Mouse (Mus musculus) retina, adult 2 months (tissue): ENCODE measurements around the gene Ccdc32.
A peak's percentile ranks its signal among the peaks of the same experiment; 100 is the strongest.
"Not testable (repeated sequence)": the region's sequence is repeated elsewhere in the genome, so short reads cannot be mapped to it uniquely, and the experiment has no call there.

ENCODE experiments used
- DNase-seq: peaks from one replicate; pipeline ENCODE4 v3.0.0-alpha.2; 2012; ENCODE audit warnings: low read depth, low spot score

The Ccdc32 gene

DNA sequence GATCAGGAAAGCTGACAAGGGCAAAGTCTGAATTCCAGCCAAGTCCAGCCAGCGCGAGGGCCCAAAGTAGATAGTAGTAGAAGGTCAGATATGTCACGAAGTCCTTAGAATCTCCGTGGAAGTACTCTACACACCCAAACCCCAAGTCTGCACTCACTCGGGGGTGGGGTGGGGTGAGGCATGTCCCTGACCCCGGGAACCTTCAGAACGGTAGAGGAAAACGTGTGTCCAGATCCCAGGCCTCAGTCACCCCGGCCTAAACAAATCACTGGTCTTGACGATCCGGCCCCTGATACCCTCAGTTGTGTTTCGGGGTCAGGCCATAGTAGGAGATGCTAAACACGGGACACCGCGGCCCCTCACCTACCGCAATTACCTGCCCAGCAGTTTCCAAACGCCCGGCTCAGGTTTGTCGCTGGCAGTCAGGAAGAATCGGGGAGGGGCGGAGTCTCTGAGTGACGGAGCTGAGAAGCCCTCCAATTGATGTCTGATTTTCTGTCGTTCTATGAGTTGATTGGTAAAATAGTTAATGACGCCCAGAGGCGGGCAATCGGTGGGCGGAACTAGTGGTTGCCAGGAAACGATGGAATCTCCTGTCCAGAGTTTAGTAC is at the start of gene Ccdc32:
TSS of gene Ccdc32 (minus strand) at position 453 of the 611 bp plus-strand sequence.
- peak; percentile 86 for DNase-seq

DNA sequence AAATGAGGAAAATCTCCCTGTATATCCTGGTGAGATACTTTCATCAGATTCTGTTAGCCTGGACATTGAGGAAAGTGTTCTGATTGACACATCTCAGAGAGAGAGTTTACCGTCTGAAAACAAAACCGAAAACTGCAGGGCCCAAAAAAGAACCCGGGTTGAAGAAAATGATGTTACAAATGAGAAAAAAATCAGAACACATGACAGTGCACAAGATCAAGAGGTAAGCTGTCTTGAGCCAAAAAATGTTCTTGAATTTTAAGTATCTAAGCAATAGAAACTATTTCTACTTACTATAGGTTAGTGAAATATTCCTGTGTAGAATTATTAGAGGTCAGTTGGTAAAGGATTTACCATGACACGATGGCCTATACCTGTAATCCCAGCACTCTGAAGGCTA is 43.2 kb upstream of the Ccdc32 start:
- no peak for DNase-seq

DNA sequence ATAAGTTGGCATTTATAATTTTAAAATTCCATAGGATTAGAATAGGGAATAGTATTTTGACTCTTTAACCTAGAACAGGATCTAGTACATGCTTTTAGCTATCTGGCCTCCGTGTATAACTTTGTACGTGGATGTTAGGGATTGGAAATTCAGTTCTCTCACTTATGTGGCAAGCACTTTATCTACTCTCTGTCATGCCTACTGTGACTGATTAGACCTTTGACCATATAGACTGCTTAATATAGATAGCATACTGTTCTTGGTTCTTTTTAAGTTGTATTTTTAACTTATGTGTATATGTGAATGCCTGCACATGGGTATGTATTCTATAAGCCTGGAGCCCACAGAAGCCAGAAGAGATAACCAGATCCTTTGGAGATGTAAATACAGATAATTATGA is 30.9 kb upstream of the Ccdc32 start:
- no peak for DNase-seq

DNA sequence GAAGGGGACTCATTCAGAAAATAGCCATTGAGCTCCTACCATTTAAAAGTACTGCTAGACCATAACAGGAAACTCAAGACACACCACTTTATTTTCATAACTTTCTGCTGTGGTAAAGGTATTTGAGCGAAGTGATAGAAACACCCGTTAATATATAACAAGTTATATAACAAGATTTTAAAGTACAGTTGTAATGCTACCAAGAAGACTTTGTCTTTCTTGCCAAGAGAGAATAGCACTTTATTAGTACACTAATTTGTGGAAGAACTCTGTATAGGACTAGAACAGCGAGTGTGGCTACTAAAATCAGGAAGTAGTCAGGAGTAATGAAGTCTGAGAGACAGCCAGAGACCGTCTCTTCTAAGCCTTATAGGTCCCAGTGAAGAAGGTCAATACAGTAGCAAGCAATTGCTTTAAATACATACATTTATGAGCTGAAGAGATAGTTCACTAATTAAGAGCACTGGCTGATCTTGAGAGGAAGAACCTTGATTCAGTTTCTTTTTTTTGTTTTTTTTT is 21.0 kb upstream of the Ccdc32 start:
- no peak for DNase-seq

DNA sequence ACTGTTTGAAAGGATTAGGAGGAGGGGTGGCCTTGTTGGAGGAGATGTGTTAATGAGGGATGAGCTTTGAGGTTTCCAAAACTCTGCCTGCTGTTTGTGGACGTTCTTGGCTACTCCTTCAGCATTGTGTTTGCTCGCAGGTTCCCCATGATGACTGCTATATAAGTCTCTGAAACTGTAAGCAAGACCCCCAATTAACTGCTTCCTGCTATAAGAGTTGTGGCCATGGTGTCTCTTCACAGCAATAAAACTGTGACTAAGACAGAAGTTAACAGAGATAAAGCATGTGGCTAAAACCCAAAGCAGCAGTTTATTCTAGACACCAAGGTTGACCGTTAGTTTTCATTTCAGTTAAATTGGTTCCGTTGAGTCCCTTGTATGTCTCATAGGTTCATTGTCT is 18.7 kb upstream of the Ccdc32 start:
- DNase-seq: no peak

DNA sequence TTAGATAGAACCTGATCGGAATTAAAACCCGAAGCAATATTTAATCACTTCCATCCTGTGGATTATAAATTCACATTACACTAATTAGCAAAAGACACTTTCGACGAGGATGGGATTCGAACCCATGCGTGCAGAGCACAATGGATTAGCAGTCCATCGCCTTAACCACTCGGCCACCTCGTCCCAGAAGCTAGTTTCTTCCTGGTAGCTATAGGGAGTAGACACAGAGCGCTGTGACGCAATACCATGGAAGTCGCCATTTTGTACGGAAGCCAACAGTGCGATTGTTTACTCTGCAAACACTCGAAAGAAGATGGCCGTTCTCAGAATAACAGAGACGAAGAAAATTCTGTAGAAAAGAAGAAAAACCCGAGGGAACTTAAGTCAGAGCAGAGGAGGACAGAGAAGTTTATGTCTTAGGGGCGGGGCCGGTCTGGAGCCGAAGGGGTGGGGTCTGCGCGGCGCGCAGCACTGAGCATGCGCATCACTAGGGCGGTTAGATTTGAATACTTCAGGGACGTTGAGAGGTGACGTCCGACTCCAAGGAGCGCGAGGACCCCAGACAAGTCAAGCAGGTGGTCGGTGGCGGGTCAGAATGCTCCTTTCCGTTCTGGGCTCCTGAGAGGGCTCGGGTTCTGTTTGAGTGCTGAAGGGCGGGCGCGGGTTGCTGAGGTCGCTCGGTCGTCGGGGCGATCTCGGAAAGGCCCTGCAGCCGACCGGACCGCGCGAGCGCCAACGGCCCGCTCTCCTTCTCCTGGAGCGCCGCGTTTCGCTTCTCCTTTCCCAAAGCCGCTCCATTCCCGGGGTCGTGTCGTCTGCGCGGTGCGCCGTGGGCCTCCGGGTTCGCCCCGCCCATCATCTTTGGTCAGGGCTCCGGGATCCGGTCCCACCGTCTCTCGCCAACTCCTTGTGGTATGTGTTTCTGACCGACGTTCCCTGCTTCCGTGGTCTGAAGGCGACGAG is 17.7 kb upstream of the Ccdc32 start, which contains the start of gene Knl1:
TSS of gene Knl1 (plus strand) at position 471 of the 963 bp plus-strand sequence.
- DNase-seq: peak; percentile 97

DNA sequence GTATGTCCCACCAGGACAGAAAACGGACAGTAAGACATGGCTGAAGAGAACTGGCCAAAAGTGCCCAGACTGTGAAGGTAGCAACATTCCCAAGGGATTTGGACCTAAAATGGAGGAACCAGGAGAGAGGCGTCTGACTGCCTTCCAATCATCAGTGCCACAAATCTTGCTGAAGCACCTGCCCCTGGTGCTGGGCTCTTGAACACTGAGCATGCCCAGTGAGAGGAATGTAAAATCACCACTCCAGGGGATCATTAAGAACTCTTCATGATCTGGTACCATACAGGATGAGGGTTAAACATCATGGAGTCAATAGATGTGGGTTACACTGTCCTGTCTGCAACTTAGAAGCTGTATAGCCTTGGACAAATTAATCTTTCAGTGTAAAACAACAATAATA is 16.0 kb upstream of the Ccdc32 start:
- DNase-seq: no peak

DNA sequence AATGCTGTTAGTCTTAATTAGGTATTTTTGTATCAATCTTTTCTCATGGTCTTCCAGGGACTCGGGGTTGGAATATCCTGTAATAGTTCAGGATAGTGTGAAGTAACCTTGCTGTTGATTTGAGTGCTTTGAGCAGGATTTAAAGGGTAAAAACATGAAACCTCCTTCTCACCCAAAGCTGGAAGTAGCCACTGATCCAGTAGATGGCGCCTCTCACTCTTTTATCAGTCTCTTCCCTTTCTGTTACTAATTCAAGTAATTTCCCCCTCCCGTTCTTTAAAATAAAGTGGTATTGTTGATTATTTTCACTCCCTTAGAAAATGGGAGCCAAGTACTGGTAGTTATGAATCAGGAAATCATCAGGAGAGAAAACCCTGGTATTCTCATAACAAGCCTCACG is 11.7 kb upstream of the Ccdc32 start:
- no peak for DNase-seq

DNA sequence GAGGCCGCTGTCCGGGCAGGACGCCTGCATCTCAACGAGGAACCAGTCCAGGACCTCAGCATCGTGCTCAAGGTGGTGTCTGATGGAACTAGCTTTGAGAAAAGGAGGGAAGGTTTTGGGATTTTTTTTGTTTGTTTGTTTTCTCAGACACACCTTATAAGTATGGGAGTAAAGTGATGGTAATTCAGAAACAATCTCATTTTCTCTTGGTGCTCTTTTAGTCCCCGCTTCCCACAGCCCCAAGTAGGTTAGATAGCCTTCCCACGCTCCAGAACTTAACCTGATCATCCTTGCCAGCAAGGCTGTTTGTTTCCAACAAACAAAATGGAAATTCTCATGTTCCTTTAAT is 6.2 kb upstream of the Ccdc32 start:
- no peak for DNase-seq

DNA sequence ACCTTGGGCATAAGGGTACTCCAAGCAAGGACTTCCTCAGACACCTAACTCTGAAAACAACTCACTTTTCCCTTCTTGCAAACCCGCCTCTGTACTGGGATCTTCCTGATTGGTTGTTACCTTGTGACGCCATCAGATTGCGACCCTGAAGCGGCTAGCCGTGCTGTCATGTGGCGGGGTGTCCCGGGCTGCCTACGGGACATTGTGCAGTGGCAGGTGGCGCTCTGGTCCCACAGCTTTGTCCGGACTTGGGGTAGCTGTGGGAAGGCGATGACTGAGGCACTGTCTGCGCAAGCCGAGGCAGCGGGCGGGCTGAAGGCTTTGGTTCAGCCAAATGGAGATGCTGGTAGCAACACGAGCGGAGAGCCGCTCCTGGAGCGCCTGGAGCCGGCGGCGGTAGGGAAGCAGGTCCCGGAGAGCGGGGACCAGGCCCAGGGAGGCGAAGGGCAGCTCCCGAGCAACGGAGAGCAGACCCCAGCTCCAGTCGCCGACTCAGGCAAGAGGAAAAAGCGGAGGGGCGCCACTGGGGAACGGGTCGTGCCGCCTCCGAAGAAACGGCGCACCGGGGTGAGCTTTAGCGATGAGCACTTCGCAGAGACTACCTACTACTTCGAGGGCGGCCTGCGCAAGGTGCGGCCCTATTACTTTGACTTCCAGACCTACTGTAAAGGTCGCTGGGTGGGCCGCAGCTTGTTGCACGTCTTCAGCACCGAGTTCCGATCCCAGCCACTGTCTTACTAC is 5.6 kb upstream of the Ccdc32 start, which contains the start of gene Rpusd2:
TSS of gene Rpusd2 (plus strand) at position 135 of the 741 bp plus-strand sequence.
- peak; percentile 92 for DNase-seq

DNA sequence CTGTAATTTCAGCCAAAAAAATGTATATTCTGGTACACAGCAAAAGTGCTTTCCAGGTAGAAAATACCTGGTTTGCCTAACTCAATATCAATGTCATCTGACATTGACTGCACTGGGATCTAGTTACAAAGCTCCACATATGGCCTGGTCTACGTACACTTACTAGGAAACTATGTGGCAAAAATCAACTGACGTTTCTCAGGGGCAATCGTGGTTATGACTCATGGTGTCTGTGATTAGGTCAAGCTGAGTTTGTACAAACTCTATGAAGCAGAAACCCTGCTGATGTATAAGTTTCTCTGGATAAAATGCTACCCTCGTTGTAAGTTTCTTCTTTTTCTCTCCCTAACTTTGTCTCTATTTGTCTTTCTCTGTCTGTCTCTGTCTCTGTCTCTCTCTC is 3.0 kb upstream of the Ccdc32 start:
- DNase-seq: no peak

DNA sequence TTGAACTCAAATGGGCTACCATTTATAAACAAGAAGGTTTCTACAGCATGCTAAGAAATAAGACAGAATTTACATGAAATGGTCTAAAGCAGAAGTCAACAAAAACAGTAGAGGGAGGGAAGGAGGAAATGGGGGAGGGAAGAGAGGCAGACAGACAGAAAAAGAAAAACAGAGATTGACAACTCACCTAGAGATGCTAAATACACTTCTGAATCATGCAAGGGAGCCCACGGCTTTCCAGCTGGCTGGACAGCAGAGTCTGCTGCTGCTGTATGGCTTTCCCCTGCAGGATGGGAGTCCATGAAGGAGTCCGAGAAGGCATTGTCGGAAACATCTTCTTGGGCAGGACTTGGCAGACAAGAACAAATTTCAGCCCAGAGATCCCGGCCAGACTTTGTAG is 2.2 kb downstream of the Ccdc32 start:
- DNase-seq: no peak

DNA sequence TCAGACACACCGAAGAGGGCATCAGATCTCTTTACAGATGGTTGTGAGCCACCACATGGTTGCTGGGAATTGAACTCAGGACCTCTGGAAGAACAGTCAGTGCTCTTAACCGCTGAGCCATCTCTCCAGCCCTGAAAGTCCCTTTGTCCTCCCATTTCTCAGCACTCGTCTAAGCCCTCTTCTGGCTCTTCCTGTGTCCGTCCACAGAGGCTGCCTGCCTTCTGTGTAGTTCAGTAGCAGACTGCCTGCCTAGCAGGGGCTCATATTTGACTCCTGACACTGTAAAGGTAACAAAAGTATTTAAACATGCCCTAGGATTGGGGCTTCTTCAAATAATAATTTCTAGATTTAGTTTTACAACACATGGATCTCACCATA is 4.0 kb downstream of the Ccdc32 start:
- no peak for DNase-seq

DNA sequence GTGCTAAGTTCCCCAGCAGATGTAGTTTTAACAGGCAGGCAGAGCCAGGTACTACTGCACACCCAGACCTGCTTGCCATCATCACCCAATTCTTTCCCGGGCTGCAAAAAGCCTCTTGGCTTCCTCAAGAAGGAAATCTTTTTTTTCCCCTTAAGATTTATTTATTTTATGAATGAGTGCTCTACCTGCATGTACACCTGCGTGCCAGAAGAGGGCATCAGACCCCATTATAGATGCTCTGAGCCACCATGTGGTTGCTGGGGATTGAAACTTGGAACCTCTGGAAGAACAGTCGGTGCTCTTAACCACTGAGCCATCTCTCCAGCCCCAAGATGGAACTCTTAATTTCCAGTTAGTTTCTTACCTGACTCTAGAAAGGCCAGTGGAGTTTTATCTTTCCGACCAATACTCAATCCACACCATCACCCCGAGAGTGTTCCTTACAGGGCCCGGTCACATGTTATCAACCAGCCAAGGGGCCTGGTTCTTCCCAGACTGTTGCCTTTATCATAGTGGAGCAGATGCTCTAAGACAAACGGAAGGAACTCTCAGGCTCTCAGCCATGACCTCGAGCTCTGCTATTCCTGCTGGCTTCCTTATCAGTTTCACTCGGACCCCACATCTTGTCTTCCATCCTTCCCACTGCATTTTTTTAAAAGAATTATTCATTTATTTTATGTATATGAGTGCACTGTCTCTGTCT is 4.5 kb downstream of the Ccdc32 start:
- no peak for DNase-seq

DNA sequence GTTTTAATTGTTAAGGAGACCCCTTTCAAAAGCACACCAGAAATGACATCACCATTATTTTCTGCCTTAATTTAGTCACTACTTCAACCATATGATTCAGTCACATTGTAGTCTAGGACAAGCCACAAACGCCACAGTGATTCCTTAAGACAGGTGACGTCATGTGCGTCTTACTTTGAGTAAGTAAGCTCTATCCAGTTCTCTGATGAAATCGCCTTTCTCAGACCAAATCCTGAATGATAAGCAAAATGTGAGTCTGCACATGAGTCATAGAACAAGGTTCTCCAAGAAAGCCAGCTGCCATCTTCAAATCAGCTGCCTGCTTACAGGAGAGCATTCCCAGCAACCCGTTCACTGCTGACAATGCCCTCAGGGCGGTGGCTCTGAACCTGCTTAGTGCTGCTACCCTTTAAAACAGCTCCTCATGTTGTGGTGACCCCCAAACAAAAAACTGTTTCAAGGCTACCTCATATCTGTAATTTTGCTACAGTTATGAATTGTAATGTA is 6.0 kb downstream of the Ccdc32 start:
- no peak for DNase-seq

DNA sequence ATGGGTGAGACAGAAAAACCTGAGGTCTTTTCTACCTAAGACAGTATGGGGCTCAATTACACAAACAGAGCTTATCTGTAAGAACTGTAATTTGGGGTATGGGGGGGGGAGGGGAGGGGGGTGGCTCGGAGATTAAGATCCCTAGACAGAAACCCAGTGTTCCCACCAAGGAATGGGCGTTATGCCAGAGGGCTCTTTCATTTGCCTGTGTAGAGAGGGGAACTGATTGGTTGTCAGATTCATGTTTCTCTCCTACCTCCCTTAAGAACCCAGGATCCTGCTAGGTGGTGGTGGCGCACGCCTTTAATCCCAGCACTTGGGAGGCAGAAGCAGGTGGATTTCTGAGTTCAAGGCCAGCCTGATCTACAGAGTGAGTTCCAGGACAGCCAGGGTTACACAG is 9.7 kb downstream of the Ccdc32 start:
- no peak for DNase-seq

DNA sequence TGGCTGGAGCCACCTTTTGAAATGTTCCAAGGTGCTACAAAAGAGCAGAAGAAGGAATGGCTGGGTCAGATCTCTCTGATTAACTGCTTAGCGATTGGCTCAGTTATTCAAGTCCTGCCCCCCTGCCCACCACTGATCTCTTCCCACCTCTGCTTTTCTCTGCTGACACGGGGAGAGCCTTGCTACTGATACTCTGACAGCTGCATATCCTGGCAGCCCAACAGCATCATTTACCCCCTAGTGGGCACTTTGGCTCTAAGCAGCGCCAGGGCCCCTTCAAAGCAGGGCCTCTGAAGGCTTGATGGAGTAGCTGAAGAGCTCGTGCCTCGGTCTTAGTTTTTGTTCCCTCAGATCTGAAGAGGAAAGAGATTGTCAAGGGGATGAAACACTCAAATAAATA is 10.1 kb downstream of the Ccdc32 start:
- no peak for DNase-seq

DNA sequence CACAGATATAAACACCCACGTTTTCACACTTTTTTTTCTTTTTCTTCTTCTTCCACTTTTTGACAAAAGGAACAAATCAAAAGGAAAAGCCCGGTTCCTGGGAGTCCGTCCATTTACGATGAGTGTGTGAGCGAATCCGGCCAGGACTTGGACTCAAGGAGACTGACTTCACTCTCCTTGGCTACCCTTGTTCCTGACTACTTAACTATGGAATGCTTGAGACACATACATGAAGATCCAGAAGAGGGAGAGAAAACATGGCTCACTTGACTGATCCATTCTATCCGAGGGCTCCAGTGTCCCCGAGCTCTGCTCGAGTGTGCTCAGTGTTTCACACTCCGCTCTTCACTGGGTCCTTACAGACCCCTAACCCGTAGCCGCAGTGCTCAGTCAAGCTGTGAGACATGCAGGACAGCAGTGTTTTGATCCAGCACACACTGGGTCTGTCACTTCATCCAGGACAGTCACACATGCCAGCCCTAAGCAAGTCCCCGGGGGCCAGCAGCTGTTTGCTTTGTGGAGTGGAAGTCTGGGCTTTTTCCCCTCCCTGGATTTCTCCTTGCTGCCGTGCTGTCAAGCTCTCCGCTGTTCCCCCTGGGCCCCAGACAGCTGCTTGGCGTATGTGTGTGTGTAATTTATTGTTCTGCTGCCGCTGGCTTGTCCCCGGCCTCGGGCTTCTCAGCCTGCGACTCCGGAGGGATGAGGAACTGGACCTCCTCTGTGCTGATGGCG is 10.6 kb downstream of the Ccdc32 start:
- no peak for DNase-seq

DNA sequence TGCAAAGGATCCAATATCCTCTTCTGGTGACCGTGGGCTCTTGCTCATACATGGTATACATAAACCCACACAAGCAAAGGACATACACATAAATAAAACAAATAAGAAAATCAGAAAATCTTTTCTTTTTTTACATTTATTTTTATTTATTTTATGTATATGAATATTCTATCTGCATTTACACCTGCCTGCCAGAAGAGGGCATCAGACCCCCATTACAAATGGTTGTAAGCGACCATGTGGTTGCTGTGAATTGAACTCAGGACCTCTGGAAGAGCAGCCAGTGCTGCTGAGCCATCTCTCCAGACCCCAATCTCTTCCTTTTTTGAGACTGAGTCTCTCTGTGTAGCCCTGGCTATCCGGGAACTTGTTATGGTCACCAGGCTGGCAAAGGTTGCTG is 11.5 kb downstream of the Ccdc32 start:
- no peak for DNase-seq

DNA sequence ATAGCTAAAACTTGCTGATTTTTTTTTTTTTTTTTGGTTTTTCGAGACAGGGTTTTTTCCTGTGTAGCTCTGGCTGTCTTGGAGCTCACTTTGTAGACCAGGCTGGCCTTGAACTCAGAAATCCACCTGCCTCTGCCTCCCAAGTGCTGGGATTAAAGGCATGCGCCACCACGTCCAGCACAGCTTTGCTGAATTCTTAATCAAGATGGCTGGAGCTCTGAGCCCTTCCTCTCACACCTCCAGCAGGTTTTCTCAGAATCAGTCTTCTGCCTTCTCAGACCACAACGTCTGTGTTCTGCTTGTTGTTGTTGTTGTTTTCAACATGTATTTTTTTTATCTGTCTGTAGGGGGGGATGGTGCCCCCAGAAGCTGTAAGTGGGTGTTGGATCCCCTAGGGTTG is 12.9 kb downstream of the Ccdc32 start:
- not testable (repeated sequence) for DNase-seq
